Mouse (Mus musculus) spleen, postnatal 36 days (tissue): Measurements from ENCODE around the gene Serpine2.

ENCODE experiments used
- DNase-seq, 2 experiments: peaks; one replicate each; pipeline ENCODE4 v3.0.0; 2022; ENCODE audit warnings: low spot score in 2 of 2, mixed read lengths in 1 of 2

Serpine2 gene

DNA sequence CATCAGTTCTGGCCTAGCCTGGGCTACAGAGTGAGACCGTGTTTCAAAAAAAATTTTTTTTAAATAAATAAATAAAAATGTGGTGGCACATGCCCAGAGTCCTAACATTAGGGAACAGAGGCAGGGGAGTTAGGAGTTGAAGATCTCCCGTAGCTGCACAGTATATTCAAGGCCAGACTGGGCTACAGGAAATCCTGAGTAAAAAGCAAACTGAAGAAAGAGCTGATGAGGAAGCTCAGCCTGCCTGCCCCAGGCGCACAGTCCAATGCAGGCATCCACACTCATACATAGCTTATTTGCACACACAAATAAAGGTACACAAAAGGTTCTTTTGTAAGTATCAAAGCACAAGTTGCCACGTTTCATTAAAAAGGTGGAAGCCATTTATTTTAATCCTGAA, 103.4 kb downstream of the Serpine2 start:
- DNase-seq, result no peak

DNA sequence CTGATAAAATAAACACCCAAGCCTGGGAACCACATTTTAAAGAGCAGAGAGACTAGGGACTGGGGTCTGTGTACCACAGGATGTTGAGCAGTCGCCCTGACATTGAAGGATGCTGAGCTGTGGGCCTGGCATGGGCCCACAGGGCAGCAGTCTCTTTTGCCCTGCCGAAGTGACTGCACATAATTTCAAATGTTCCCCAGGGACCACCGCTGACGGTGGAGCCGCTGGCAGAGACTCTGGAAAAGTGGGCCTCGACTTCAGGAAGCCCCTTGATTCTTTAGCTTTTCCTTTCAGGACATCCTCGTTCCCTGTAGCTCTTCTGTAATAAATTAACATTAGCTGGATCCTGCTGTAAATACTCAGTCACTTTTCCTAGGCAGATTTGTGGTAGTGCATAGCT, 103.8 kb downstream of the Serpine2 start:
- no peak for DNase-seq

DNA sequence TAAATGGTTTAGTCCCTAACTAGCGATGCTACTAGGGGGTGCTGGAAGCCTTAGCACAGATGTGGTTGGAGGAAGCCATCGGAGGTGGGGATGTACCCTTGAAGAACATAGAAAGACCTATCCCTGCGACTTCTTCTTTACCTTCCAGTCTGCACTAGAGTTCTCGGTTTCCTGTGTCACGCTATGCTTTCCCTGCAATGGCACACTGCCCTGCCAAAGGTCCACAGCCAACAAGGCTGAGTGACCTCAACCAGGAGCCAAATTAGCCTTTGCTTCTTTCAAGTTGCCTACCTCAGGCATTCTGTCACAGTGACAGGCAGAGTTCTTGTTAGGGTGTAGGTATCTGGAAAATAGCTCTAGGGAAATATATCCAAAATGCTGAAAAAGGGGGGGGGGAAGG, 104.6 kb downstream of the Serpine2 start:
- no peak for DNase-seq

DNA sequence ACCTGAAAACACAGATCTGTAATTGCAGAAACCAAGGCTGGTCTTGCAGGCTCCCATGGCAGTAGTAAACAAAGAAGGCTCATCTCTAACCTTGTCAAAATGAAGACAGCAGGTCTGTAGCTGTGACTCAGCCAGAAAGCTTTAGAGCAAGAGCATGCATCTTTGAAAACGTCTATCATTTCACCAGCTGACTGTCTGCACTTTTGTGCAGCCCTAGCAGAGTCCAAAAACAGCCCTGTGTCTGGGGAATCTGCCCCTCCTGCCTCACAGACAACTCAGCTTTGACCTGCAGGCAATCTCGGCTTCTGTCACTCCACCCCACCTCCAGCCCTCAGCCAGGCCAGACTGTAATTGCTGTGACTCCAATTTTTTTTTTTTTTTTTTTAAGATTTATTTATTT, 105.6 kb downstream of the Serpine2 start:
- no peak for DNase-seq

GRCm38 (mm10) chr1:79754936-79755335, 106.0 kb downstream of the Serpine2 start:
- DNase-seq, result no peak

DNA sequence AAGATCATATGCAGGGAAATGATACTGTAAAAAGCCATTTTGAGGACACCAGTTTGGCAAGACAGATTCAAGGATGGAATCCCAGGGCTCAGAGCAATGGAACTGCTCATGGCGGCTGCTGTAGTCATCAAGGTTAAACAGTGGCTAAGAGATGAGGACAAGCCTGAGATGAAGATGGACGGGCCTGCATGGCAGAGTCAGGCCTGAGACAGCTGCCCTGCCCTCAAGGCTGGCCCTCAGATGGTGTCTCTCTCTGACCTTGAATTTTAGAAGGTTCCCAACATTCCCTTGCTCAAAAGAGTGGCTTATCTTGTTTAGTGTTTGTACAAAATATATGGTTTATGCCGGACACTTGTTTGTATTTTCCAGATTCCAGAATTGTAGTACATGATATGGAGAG, 107.5 kb downstream of the Serpine2 start:
- DNase-seq, result no peak

- no peak for DNase-seq
Measured at GRCm38 (mm10) chr1:79752714-79753340, 108.2 kb downstream of the Serpine2 start.

GRCm38 (mm10) chr1:79752015-79752695, 108.8 kb downstream of the Serpine2 start:
- DNase-seq, result peak; percentile 36 to 46

- peak; percentile 17 to 18 for DNase-seq
Measured at GRCm38 (mm10) chr1:79751186-79751585, 109.8 kb downstream of the Serpine2 start.

DNA sequence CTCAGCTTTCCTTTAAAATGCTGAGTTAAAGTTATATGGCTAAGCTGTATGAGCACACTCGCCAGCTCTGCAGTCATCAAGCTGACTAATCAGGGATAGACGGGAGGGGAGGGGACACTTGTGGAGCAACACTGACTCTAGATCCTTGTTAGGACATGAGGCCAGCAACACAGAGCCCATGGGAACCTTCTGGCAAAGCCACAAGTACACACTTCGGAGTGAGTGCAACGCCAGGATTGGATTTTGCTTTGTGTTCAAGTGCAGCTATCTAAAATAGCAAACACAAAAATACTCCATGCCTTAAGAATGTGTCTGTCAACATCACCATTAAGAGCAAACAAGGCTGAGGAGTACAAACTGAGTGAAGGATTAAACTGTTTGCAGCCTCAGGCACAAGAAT, 114.9 kb downstream of the Serpine2 start:
- DNase-seq, result no peak
